Mouse (Mus musculus) cortical plate, adult 2 months (tissue): ENCODE data around the gene Olfr204. TPM values are rescaled to one million over a fixed set of nuclear protein-coding genes. Genes with fewer than 3 reads are reported as not detected.
"Not testable (repeated sequence)": the region's sequence is repeated elsewhere in the genome, so short reads cannot be mapped to it uniquely, and the experiment has no call there.

ENCODE experiments used
- H3K27ac ChIP-seq: fragments of 200-500 bp; 2 replicates; pipeline ENCODE4 v1.5.1; 2012; ENCODE audit warnings: low read length, control low read depth, inconsistent platforms; ENCODE audit not compliant: insufficient read depth
- H3K4me1 ChIP-seq: fragments of 200-500 bp; 2 replicates; pipeline ENCODE4 v1.6.1; 2011; ENCODE audit warnings: low read length; ENCODE audit not compliant: control insufficient read depth, insufficient read depth
- H3K4me3 ChIP-seq: fragments of 200-500 bp; 2 replicates; pipeline ENCODE4 v1.5.1; 2011; ENCODE audit warnings: mild to moderate bottlenecking, low read length, control low read depth; ENCODE audit not compliant: insufficient read depth
- CTCF ChIP-seq: fragments of 200-500 bp; IDR thresholded peaks from 2 replicates; pipeline ENCODE4 v1.5.1; 2011; ENCODE audit warnings: mild to moderate bottlenecking, control low read depth, low read length; ENCODE audit not compliant: insufficient read depth; ENCODE audit errors: extremely low read depth
- POLR2A ChIP-seq: fragments of 200-500 bp; IDR thresholded peaks from 2 replicates; pipeline ENCODE4 v1.6.1; 2011; ENCODE audit warnings: mild to moderate bottlenecking, low read length, control low read depth; ENCODE audit not compliant: insufficient read depth; ENCODE audit errors: extremely low read depth
- polyA plus RNA-seq: library from polyadenylated mRNA; depleted of rRNA; stranded (reverse); fragments of >200 nt; gene quantifications from 2 replicates; pipeline ENCODE4 v1.2.3, GENCODE M21; 2012; rRNA removed

The Olfr204 gene
- polyA plus RNA-seq: not detected in 2 replicates

GRCm38 (mm10) chr16:59318148-59318547 lies at the start of gene Olfr204:
Gene Olfr204 (minus strand): TSS chr16:59318248.
- TF ChIP-seq POLR2A (no peak), CTCF (no peak)
- no peak within 1 kb of the TSS for H3K4me3 ChIP-seq

GRCm38 (mm10) chr16:59363893-59364292 lies 45.8 kb upstream of the Olfr204 start, which contains the start of gene Olfr209:
Gene Olfr209 (minus strand): TSS chr16:59363993.
- TF ChIP-seq CTCF (no peak), POLR2A (no peak)
- Histone ChIP-seq H3K27ac (no peak within 1 kb of the TSS), H3K4me3 (no peak within 1 kb of the TSS), H3K4me1 (no peaks in the 10 kb centered on the region)

More at GRCm38 (mm10) chr16:59318148-59318547, at the start of gene Olfr204:
- Histone ChIP-seq H3K4me1 (no peaks in the 10 kb centered on the region), H3K27ac (no peak within 1 kb of the TSS)

- H3K4me1 ChIP-seq: no peaks in the 10 kb centered on the region
- H3K27ac ChIP-seq: no peak within 1 kb of the TSS
- H3K4me3 ChIP-seq: no peak within 1 kb of the TSS
- TF ChIP-seq POLR2A (no peak), CTCF (no peak)
Measured at GRCm38 (mm10) chr16:59349146-59349545, 31.1 kb upstream of the Olfr204 start, which contains the start of gene Olfr206. Gene Olfr206 (minus strand): TSS chr16:59349246.

GRCm38 (mm10) chr16:59331038-59331437 lies 13.0 kb upstream of the Olfr204 start, which contains the start of gene Olfr205:
Gene Olfr205 (minus strand): TSS chr16:59331138.
- H3K4me1 ChIP-seq: no peaks in the 10 kb centered on the region
- TF ChIP-seq POLR2A (no peak), CTCF (no peak)
- no peak within 1 kb of the TSS for H3K4me3 ChIP-seq
- no peak within 1 kb of the TSS for H3K27ac ChIP-seq

- not testable (repeated sequence) for H3K27ac ChIP-seq, H3K4me3 ChIP-seq, H3K4me1 ChIP-seq
Measured at GRCm38 (mm10) chr16:59323262-59323661, 5.2 kb upstream of the Olfr204 start.

- H3K4me1 ChIP-seq: no peaks in the 10 kb centered on the region
Measured at GRCm38 (mm10) chr16:59298581-59298980, 19.5 kb downstream of the Olfr204 start, which contains the start of gene Olfr203. Gene Olfr203 (plus strand): TSS chr16:59298881.

GRCm38 (mm10) chr16:59287576-59287975 lies 30.5 kb downstream of the Olfr204 start:
- H3K4me1 ChIP-seq, H3K4me3 ChIP-seq, H3K27ac ChIP-seq: not testable (repeated sequence)

More at GRCm38 (mm10) chr16:59298581-59298980, 19.5 kb downstream of the Olfr204 start, which contains the start of gene Olfr203:
- no peak within 1 kb of the TSS for H3K4me3 ChIP-seq
- TF ChIP-seq CTCF (no peak), POLR2A (no peak)
- H3K27ac ChIP-seq: no peak within 1 kb of the TSS

GRCm38 (mm10) chr16:59286693-59287092 lies 31.4 kb downstream of the Olfr204 start, which contains the start of gene Olfr202:
Gene Olfr202 (minus strand): TSS chr16:59286793.
- no peaks in the 10 kb centered on the region for H3K4me1 ChIP-seq
- H3K27ac ChIP-seq: no peak within 1 kb of the TSS
- TF ChIP-seq POLR2A: no peak
- TF ChIP-seq CTCF: no peak
- no peak within 1 kb of the TSS for H3K4me3 ChIP-seq

- TF ChIP-seq CTCF (no peak), POLR2A (no peak)
- no peak overlapping the region for H3K4me3 ChIP-seq
- no peaks in the 10 kb centered on the region for H3K4me1 ChIP-seq
- H3K27ac ChIP-seq: no peak overlapping the region
Measured at GRCm38 (mm10) chr16:59283476-59283875, 34.6 kb downstream of the Olfr204 start.

- Histone ChIP-seq H3K4me1 (no peaks in the 10 kb centered on the region), H3K27ac (no peak overlapping the region), H3K4me3 (no peak overlapping the region)
- TF ChIP-seq CTCF (no peak), POLR2A (no peak)
Measured at GRCm38 (mm10) chr16:59280542-59280941, 37.5 kb downstream of the Olfr204 start.

GRCm38 (mm10) chr16:59272532-59272931 lies 45.5 kb downstream of the Olfr204 start, which contains the start of gene Olfr201:
Gene Olfr201 (minus strand): TSS chr16:59272632.
- not testable (repeated sequence) for H3K4me1 ChIP-seq, H3K27ac ChIP-seq, H3K4me3 ChIP-seq

- H3K4me3 ChIP-seq: not testable (repeated sequence)
Measured at GRCm38 (mm10) chr16:59269097-59269496, 49.0 kb downstream of the Olfr204 start.

More at GRCm38 (mm10) chr16:59269097-59269496, 49.0 kb downstream of the Olfr204 start:
- not testable (repeated sequence) for H3K27ac ChIP-seq, H3K4me1 ChIP-seq
